Mouse (Mus musculus) urinary bladder, adult 18-20 months (tissue): ENCODE results near the gene Sdc1.

Source experiments
- DNase-seq, 2 experiments: peaks; one replicate each; pipeline ENCODE4 v3.0.0; 2022; ENCODE audit warnings: low spot score in 2 of 2, mixed read lengths in 2 of 2

Gene Sdc1

DNA sequence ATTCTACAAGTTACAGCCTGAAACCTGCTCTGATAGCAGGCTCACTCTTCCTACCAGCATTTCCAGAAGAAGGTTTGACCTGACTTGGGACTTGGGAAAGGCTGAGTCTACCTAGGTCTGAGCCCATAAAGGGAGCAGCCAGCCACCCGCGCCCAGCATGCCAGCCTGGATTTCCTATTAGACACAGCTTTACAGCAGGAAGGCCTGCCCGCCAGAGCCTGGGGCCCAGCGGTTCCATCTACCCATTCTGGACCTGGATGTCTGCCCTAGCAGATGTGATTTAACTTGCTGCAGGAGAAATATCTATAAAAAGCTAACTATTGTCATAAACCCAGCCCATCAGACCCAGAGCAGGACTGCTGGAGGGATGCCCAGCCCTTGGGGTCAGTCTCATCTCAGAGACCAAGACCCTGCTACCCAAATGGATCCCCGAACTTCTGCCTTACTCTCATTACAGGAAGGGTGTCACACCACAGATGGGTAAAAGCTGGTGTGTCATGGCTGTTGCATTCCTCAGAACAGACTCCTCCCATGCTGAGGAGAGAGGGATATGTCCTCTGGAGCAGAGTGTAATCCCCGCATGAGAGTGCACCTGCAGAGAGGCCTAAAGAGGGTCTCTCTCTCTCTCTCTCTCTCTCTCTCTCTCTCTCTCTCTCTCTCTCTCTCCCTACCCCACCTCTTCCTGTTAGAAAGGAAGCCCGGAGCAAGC lies 54.0 kb downstream of the Sdc1 start:
- DNase-seq: no peak

DNA sequence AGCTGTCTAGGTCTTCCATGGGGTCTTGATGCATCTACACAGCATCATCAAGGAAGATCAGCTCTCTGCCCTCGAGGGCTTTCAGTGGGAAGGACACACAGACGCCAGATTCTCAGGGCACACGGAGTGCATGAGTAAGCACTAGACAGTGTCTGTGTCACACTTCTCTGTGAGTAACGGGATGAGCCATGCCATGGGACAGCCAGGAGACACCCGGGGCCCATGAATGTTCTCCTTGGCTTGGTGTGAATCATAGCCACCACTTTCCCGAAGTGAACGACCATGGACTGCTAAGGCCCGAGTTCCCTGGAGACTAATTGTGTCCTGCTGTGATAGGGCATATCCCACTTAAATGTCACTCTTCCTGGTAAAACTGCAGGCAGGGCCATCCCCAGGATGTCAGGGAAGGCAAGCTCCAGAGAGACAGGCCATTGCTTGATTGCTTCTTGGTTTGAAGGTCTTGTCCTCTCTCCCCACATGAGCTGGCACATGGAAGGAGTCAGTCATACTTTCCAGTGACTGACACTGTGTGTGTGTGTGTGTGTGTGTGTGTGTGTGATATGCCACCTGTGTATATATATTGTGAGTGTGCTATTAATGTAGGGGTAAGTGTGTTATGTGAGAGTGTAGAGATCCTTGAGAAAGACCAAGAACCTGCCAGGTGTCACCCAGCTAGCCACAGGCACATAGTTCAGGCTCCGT lies 56.0 kb downstream of the Sdc1 start:
- DNase-seq: no peak

DNA sequence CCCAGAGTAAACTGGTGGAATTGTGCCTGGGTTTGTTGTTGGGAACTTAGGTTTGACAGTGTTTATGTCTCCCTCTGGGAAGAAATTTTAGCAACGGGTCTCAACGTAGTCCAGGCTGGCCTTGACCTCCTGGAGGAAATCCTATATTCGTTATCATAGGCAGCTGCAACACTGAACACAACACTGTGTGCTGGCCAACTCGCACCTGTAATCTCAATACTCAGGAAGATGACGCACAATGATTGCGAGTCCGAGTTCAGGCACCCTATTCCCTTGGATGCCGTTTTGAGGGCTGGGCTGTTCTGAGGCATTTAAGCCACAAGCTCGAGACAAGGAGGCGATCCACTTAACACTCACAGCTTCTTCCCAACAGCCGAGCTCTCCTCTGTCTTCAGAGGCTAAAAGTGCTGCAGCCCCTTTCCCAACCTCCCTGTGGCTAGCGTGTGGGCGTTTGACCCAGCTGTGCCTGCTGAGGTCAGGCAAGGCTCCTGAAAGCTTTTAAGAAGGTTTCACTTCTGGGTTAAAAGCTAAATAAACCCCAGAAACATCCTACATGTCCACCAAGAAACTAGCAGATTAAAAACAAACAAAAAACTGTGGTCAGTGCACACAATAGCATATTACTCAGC lies 58.0 kb downstream of the Sdc1 start:
- no peak for DNase-seq

DNA sequence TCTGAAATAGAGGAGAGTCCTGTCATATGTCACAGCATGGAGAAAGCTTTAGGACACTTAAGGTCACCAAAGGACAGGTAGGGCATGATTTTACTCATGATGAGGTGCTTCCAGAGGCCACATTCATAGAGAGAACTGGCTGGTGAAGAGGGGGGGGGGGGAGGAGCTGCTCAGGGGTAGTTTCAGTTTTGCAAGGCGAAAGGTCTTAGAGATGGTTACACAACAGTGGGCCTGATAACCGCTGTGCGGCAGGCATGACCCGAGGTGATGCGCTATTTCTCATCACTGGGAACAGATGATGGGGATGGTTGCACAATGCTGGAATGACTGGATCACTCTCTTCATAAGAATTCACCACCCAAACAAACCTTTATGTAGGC lies 58.5 kb downstream of the Sdc1 start:
- no peak for DNase-seq

DNA sequence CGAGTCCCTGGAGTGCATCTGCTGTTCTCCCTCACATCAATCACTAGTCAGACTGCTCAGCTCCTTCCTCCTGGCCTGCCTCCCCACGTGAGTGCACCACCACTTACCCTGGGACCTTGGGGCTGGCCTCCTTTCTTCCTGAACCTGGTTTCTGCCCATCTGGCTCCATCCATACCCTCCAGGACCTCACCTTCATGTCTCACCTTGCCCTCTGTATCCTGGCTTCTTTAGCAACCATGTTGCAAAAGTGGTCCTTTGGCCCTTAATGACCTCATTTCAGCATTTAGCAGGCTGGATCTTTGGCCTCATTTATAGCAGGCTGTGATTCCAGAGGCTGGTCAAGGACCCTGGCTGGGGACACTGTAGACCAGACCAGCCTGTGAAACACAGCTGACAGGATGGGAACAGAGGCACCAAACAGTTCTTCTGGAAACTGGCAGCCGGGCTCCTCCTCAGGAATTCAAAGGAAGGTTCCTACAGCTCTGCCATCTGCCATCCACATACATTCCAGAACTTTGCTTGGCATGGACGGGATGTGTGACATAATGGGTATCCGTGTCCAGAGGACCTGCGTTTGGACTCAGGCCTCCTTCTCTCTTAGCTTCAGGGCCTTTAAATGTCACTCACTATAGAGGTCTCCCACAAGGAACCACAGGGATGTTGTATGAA lies 60.0 kb downstream of the Sdc1 start:
- no peak for DNase-seq

DNA sequence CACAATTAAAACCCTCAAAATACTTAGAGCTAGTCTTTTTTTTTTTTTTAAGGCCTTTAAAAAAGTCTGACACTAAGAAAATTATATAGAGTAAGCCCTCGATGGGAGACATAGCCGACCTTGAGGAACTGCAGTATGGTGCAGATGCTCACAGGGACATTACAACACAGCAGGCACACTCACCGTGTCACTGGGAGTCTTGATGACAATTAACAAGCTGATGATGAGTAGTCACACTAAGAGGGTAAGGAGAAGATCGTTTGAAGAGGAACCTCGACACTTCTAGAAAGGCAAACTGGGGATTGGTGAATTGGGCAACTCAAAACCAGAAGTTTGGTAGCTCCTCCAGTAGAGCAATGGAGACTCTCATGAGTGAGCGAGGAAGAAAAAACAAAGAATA lies 60.6 kb downstream of the Sdc1 start:
- no peak for DNase-seq

DNA sequence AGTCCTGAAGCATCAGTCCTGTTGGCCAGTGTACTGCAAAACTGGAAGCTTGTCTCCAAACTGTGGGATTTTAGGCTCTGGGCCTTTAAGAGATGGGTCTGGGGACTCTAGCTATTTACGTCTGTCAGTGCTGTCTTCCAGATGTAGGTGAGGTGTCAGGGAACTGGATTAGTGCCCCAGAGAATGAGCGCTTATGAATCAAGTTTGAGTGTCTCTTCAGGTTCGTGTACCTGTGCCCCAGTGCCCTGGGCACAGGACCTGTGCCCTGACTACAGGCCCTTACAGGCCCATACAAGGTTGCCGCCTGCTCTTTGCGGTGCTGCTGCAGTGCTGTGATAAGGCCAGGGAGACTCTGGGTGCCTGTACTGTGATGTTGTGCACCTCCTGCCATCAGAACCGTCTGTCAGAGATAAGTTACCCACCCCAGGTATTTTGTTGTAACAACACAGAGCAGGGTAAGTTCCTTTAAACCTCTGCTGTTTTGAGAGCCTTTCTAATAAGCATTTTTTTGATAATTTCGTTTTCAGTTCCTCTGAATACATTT lies 69.7 kb downstream of the Sdc1 start:
- no peak for DNase-seq

DNA sequence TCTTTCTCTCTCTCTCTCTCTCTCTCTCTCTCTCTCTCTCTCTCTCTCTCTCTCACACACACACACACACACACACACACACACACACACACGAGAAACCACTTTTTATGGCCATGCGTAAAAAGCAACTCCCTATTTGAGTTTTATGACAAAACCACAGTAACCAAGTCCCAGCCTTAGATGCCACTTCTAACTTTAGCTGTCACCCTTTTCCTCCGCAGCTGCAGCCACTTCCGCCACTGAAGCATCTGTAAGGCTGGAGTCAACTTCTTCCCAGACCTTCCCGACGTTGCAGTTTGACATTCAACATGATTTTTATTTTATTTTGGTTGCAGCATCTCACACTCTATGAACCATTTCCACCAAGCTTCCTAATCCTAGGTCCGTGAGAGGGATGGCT lies 71.6 kb downstream of the Sdc1 start:
- no peak for DNase-seq
